Mouse (Mus musculus) MEL (cell line): ENCODE data around the gene Ap2m1. TPM values are rescaled to one million over a fixed set of nuclear protein-coding genes. Genes with fewer than 3 reads are reported as not detected.

Experiments
- DNase-seq: peaks from one replicate; pipeline ENCODE4 v3.0.0; 2011; ENCODE audit warnings: low read depth, low spot score
- H3K27ac ChIP-seq: 2 replicates; pipeline ENCODE4 v1.5.1; 2012; ENCODE audit warnings: low read depth, mild to moderate bottlenecking, control low read depth, low read length, moderate library complexity; ENCODE audit not compliant: control insufficient read depth
- H3K27me3 ChIP-seq, 2 experiments: fragments of 150-350 bp in 1 of 2; sonication (generic) in 1 of 2; 2 replicates each; pipeline ENCODE4 v1.6.1; 2012; ENCODE audit warnings: low read length in 2 of 2, mild to moderate bottlenecking in 2 of 2, improper control_type of control experiment in 1 of 2, moderate library complexity in 1 of 2; ENCODE audit not compliant: insufficient read depth in 2 of 2, control insufficient read depth in 1 of 2
- H3K36me3 ChIP-seq, 2 experiments: 2 replicates each; pipeline ENCODE4 v1.6.1; 2012 to 2014; ENCODE audit warnings: low read length in 2 of 2, improper control_type of control experiment in 1 of 2, inconsistent platforms in 1 of 2, mild to moderate bottlenecking in 1 of 2; ENCODE audit not compliant: insufficient read depth in 2 of 2, control insufficient read depth in 1 of 2
- H3K4me1 ChIP-seq, 2 experiments: fragments of 150-350 bp in 1 of 2; sonication (generic) in 1 of 2; 2 replicates each; pipeline ENCODE4 v1.6.1; 2012; ENCODE audit warnings: low read length in 2 of 2, improper control_type of control experiment in 1 of 2, mild to moderate bottlenecking in 1 of 2; ENCODE audit not compliant: insufficient read depth in 2 of 2, control insufficient read depth in 1 of 2
- H3K4me3 ChIP-seq, 2 experiments: fragments of 150-350 bp in 1 of 2; sonication (generic) in 1 of 2; 2 replicates each; pipeline ENCODE4 v1.5.1; 2012; ENCODE audit warnings: low read depth in 2 of 2, low read length in 2 of 2, mild to moderate bottlenecking in 2 of 2, moderate library complexity in 2 of 2, control low read depth in 1 of 2, improper control_type of control experiment in 1 of 2; ENCODE audit not compliant: control insufficient read depth in 1 of 2, insufficient read depth in 1 of 2
- H3K79me2 ChIP-seq: 2 replicates; pipeline ENCODE4 v1.6.1; 2012; ENCODE audit warnings: mild to moderate bottlenecking, low read length, moderate library complexity; ENCODE audit not compliant: control insufficient read depth, poor library complexity, insufficient read depth
- H3K9ac ChIP-seq: 2 replicates; pipeline ENCODE4 v1.6.1; 2012; ENCODE audit warnings: low read depth, mild to moderate bottlenecking, control low read depth, low read length, moderate library complexity; ENCODE audit not compliant: control insufficient read depth, poor library complexity, severe bottlenecking
- H3K9me3 ChIP-seq: fragments of 150-350 bp; sonication (generic); replicated peaks from 2 replicates; pipeline ENCODE4 v1.6.1; 2012; ENCODE audit warnings: mild to moderate bottlenecking, low read length, improper control_type of control experiment, moderate library complexity; ENCODE audit not compliant: insufficient read depth
- BHLHE40 ChIP-seq: IDR thresholded peaks from 2 replicates; pipeline ENCODE4 v1.6.1; 2012; ENCODE audit warnings: low read depth, mild to moderate bottlenecking, inconsistent platforms, low read length, improper control_type of control experiment, borderline replicate concordance
- CHD1 ChIP-seq: IDR thresholded peaks from 2 replicates; pipeline ENCODE4 v1.6.1; 2012; ENCODE audit warnings: low read depth, mild to moderate bottlenecking, inconsistent platforms, low read length, improper control_type of control experiment
- CTCF ChIP-seq, 3 experiments: IDR thresholded peaks in 2 of 3; conservative IDR thresholded peaks in 1 of 3; 2 replicates each; pipeline ENCODE4 v1.5.1; 2011 to 2012; ENCODE audit warnings: low read length in 3 of 3, low read depth in 2 of 3, mild to moderate bottlenecking in 2 of 3, improper control_type of control experiment in 1 of 3, inconsistent platforms in 1 of 3, mixed read lengths in 1 of 3, moderate library complexity in 1 of 3; ENCODE audit not compliant: control insufficient read depth in 1 of 3, insufficient read depth in 1 of 3, poor library complexity in 1 of 3, severe bottlenecking in 1 of 3
- ELF1 ChIP-seq: IDR thresholded peaks from 2 replicates; pipeline ENCODE4 v1.6.1; 2014; ENCODE audit warnings: low read depth, mild to moderate bottlenecking, inconsistent platforms, low read length, improper control_type of control experiment, moderate library complexity
- EP300 ChIP-seq, 2 experiments: IDR thresholded peaks; 2 replicates each; pipeline ENCODE4 v1.6.1; 2011; ENCODE audit warnings: improper control_type of control experiment in 2 of 2, low read length in 2 of 2, low read depth in 1 of 2, mild to moderate bottlenecking in 1 of 2
- MXI1 ChIP-seq: IDR thresholded peaks from 2 replicates; pipeline ENCODE4 v1.6.1; 2011; ENCODE audit warnings: mild to moderate bottlenecking, low read depth, low read length, improper control_type of control experiment
- NELFE ChIP-seq: IDR thresholded peaks from 2 replicates; pipeline ENCODE4 v1.6.1; 2011; ENCODE audit warnings: low read depth, low read length, improper control_type of control experiment
- NRF1 ChIP-seq: IDR thresholded peaks from 2 replicates; pipeline ENCODE4 v1.6.1; 2014; ENCODE audit warnings: low read depth, mild to moderate bottlenecking, inconsistent platforms, low read length, improper control_type of control experiment, moderate library complexity; ENCODE audit not compliant: poor library complexity, insufficient read depth, severe bottlenecking
- POLR2AphosphoS2 ChIP-seq: IDR thresholded peaks from 2 replicates; pipeline ENCODE4 v1.6.1; 2011; ENCODE audit warnings: low read length, improper control_type of control experiment
- POLR2AphosphoS5 ChIP-seq: IDR thresholded peaks from 2 replicates; pipeline ENCODE4 v1.6.1; 2012; ENCODE audit warnings: low read depth, borderline replicate concordance, mild to moderate bottlenecking, inconsistent platforms, low read length, moderate library complexity, mixed read lengths
- TAL1 ChIP-seq: IDR thresholded peaks from 2 replicates; pipeline ENCODE4 v1.6.1; 2012; ENCODE audit warnings: mild to moderate bottlenecking, inconsistent platforms, low read length, moderate library complexity, mixed read lengths
- UBTF ChIP-seq: IDR thresholded peaks from 2 replicates; pipeline ENCODE4 v1.6.1; 2012; ENCODE audit warnings: low read depth, mild to moderate bottlenecking, inconsistent platforms, low read length, improper control_type of control experiment, moderate library complexity, borderline replicate concordance; ENCODE audit not compliant: insufficient read depth
- USF1 ChIP-seq: IDR thresholded peaks from 2 replicates; pipeline ENCODE4 v1.6.1; 2014; ENCODE audit warnings: low read depth, mild to moderate bottlenecking, inconsistent platforms, low read length, improper control_type of control experiment, moderate library complexity
- USF2 ChIP-seq, 2 experiments: IDR thresholded peaks; 2 replicates each; pipeline ENCODE4 v1.6.1; 2011 to 2012; ENCODE audit warnings: improper control_type of control experiment in 2 of 2, low read length in 2 of 2, borderline replicate concordance in 1 of 2, inconsistent platforms in 1 of 2, low read depth in 1 of 2, mild to moderate bottlenecking in 1 of 2; ENCODE audit not compliant: insufficient read depth in 1 of 2
- ZC3H11A ChIP-seq: IDR thresholded peaks from 2 replicates; pipeline ENCODE4 v1.6.1; 2012; ENCODE audit warnings: low read depth, mild to moderate bottlenecking, inconsistent platforms, low read length, improper control_type of control experiment
- ZNF384 ChIP-seq: IDR thresholded peaks from 2 replicates; pipeline ENCODE4 v1.6.1; 2012; ENCODE audit warnings: low read depth, mild to moderate bottlenecking, inconsistent platforms, low read length, improper control_type of control experiment
- polyA plus RNA-seq, 2 experiments: library from polyadenylated mRNA; stranded (reverse) in 1 of 2; unstranded in 1 of 2; fragments of >175 nt in 1 of 2; fragments of >200 nt in 1 of 2; gene quantifications; 2 replicates each; pipeline versions ENCODE4 v1.2.1 to v1.2.4; 2012; ENCODE audit warnings: low replicate concordance in 2 of 2, low read depth in 1 of 2; ENCODE audit not compliant: insufficient read length in 2 of 2, insufficient read depth in 1 of 2, missing spikeins in 1 of 2
- total RNA-seq: library from RNA; depleted of rRNA; stranded (reverse); fragments of 300-350 nt; gene quantifications from 2 replicates; pipeline ENCODE4 v1.2.3, GENCODE M21; 2012

Ap2m1 gene
- total and polyA plus RNA-seq, 3 experiments: 185 to 1,810 (median 312) TPM

- no peak overlapping the region for H3K4me3 ChIP-seq
- H3K36me3 ChIP-seq: peaks cover 0 to 21% of the 10 kb centered on the region in 2 experiments; a peak in 2 of 4 replicates
- H3K9ac ChIP-seq: no peak overlapping the region
- H3K79me2 ChIP-seq: 0 out of 2 replicates have a peak, but pooled peaks cover under 1% of the 10 kb centered on the region
- no peaks in the 10 kb centered on the region for H3K27me3 ChIP-seq
- no peaks in the 10 kb centered on the region for H3K4me1 ChIP-seq
- H3K9me3 ChIP-seq: no peaks in the 10 kb centered on the region
- DNase-seq: no peak
- no peak for TF ChIP-seq NRF1
- no peak for TF ChIP-seq POLR2AphosphoS2
- no peak for TF ChIP-seq USF1
- TF ChIP-seq EP300 (IDR thresholded peaks at IDR 0.05; ENCODE audit: low read depth in 1 of 2, low read length in 2 of 2): no peak
- no peak for TF ChIP-seq ELF1
- no peak for TF ChIP-seq TAL1
- TF ChIP-seq CHD1: no peak
- TF ChIP-seq UBTF: no peak
- no peak for TF ChIP-seq BHLHE40
- TF ChIP-seq ZC3H11A: no peak
- no peak for TF ChIP-seq MXI1
- TF ChIP-seq POLR2AphosphoS5: no peak
- no peak for TF ChIP-seq USF2 (IDR thresholded peaks at IDR 0.05; ENCODE audit: borderline replicate concordance in 1 of 2, insufficient read depth in 1 of 2, low read depth in 1 of 2, low read length in 2 of 2)
- TF ChIP-seq, all 39 proteins: peak for 0
- H3K27ac ChIP-seq: no peak overlapping the region
These were observed 19.7 kb downstream of the Ap2m1 start for GRCm38 (mm10) chr16:20555000-20555399.

- no peak for TF ChIP-seq ZNF384
- TF ChIP-seq POLR2AphosphoS5: no peak
- TF ChIP-seq CTCF (IDR thresholded peaks at IDR 0.05 in 2 of 3, conservative IDR thresholded peaks at IDR 0.05 in 1 of 3; ENCODE audit: control insufficient read depth in 1 of 3, insufficient read depth in 1 of 3, low read depth in 2 of 3, low read length in 3 of 3, poor library complexity in 1 of 3, severe bottlenecking in 1 of 3): no peak
- TF ChIP-seq MXI1: no peak
- no peak for TF ChIP-seq NELFE
- Histone ChIP-seq H3K79me2 (no peaks in the 10 kb centered on the region), H3K27ac (no peak overlapping the region), H3K9ac (no peak overlapping the region), H3K4me1 (no peaks in the 10 kb centered on the region), H3K9me3 (no peaks in the 10 kb centered on the region), H3K27me3 (no peaks in the 10 kb centered on the region), H3K4me3 (no peak overlapping the region), H3K36me3 (peaks cover 0 to 21% of the 10 kb centered on the region in 2 experiments; a peak in 2 of 4 replicates)
- DNase-seq: no peak
These were observed 22.1 kb downstream of the Ap2m1 start for GRCm38 (mm10) chr16:20557381-20557780.
